Mouse (Mus musculus): ENCODE data around the gene Kif12. TPM values are rescaled to one million over a fixed set of nuclear protein-coding genes. Genes with fewer than 3 reads are reported as not detected.

Kif12 gene
- polyA plus RNA-seq, 1 experiment, result not detected

DNA sequence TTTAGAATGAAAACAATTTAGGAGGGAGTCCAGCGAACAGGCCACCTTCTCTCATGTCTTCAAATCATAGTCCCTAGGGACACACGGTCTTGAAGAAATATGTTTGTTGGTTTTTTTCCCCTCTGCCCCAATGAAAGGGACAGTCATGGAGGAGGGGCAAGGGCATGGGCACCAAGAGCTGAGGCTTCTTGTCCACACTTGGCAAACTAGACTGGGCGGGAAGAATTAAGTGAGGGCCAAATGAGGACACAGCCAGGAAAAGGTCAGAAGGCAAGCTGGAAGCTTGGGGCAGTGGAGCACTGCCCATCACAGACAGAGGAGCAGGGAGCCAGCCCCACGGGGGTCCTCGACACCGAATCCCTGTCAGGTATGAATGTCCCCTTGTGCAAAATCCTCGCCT lies 31.9 kb upstream of the Kif12 start:
- H3K36me3 ChIP-seq (ENCODE audit: control insufficient read depth, insufficient read depth), result no peaks in the 10 kb centered on the region
- H3K79me3 ChIP-seq (ENCODE audit: low read depth), result no peaks in the 10 kb centered on the region
- no peak for TF ChIP-seq MYOD1 (IDR thresholded peaks at IDR 0.05; ENCODE audit: control insufficient read depth, insufficient read length, low read depth)
- no peak overlapping the region for H3ac ChIP-seq (ENCODE audit: control insufficient read depth, insufficient read length, low read depth)
- no peak overlapping the region for H3K4me3 ChIP-seq (ENCODE audit: insufficient read depth, poor library complexity, severe bottlenecking)
- H3K27me3 ChIP-seq (ENCODE audit: control insufficient read depth, insufficient read depth, insufficient read length), result peaks cover 9% of the 10 kb centered on the region
- H3K79me2 ChIP-seq (ENCODE audit: control insufficient read depth, insufficient read depth), result no peaks in the 10 kb centered on the region

DNA sequence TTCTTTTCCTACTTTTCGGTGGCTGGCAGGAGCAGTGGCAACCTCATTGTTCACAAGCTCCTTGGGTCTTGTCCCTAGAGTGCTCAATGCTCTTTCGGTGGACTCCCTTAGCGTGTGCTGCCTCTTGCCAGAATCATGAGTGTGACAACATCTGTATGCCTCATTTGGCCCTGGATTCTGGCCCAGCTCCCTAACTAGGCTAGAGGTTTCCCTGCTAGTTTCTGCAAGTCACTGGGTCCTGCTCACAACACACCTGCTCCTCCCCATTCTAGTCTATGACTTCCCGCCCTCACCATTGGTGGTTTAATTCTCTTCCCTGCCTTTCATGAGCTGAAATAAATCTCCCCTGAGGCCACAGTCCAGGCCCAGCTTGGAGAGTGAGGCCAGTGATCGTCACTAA lies 27.4 kb upstream of the Kif12 start:
- no peak for TF ChIP-seq MAX (IDR thresholded peaks at IDR 0.05)
- no peak for TF ChIP-seq FOSL1 (IDR thresholded peaks at IDR 0.05; ENCODE audit: insufficient read depth, low read length, poor library complexity, severe bottlenecking)
- TF ChIP-seq CEBPB (IDR thresholded peaks at IDR 0.05; ENCODE audit: low read depth), result no peak
- no peak for TF ChIP-seq CTCF (IDR thresholded peaks at IDR 0.05; ENCODE audit: control insufficient read depth, insufficient read depth, insufficient read length)
- H3ac ChIP-seq (ENCODE audit: control insufficient read depth, insufficient read length, low read depth), result no peak overlapping the region

DNA sequence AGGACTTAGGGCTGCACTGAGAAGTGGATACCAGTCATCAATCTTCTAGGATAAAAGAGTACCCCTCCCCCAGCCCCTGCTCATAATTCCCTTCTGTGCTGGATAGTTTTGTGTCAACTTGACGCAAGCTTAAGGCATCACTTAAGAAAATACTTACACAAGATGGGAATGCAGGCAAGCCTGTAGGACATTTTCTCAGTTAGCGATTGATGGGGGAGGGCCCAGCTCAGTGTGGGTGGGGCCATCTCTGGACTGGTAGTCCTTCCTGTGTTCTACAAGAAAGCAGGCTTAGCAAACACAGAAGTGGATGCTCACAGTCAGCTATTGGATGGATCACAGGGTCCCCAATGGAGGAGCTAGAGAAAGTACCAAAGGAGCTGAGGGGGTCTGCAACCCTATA lies 22.4 kb upstream of the Kif12 start:
- no peaks in the 10 kb centered on the region for H3K79me3 ChIP-seq (ENCODE audit: low read depth)
- H3K79me2 ChIP-seq (ENCODE audit: control insufficient read depth, insufficient read depth), result no peaks in the 10 kb centered on the region
- no peak overlapping the region for H3ac ChIP-seq (ENCODE audit: control insufficient read depth, insufficient read length, low read depth)
- no peak overlapping the region for H3K4me3 ChIP-seq (ENCODE audit: insufficient read depth, poor library complexity, severe bottlenecking)
- no peaks in the 10 kb centered on the region for H3K36me3 ChIP-seq (ENCODE audit: control insufficient read depth, insufficient read depth)
- TF ChIP-seq FOSL1 (IDR thresholded peaks at IDR 0.05; ENCODE audit: insufficient read depth, low read length, poor library complexity, severe bottlenecking), result no peak
- TF ChIP-seq CEBPB (IDR thresholded peaks at IDR 0.05; ENCODE audit: low read depth), result no peak
- TF ChIP-seq MAX (IDR thresholded peaks at IDR 0.05), result no peak
- TF ChIP-seq CTCF (IDR thresholded peaks at IDR 0.05; ENCODE audit: control insufficient read depth, insufficient read depth, insufficient read length), result no peak
- no peak for TF ChIP-seq MYOG (IDR thresholded peaks at IDR 0.05; ENCODE audit: control insufficient read depth, extremely low read depth, insufficient read length)
- TF ChIP-seq USF1 (IDR thresholded peaks at IDR 0.05; ENCODE audit: low read depth), result no peak
- no peak for TF ChIP-seq MYOD1 (IDR thresholded peaks at IDR 0.05; ENCODE audit: control insufficient read depth, insufficient read length, low read depth)
- H3K27me3 ChIP-seq (ENCODE audit: control insufficient read depth, insufficient read depth, insufficient read length), result peaks cover 11% of the 10 kb centered on the region

More for the DNA sequence above, 27.4 kb upstream of the Kif12 start:
- Histone ChIP-seq H3K4me3 (ENCODE audit: insufficient read depth, poor library complexity, severe bottlenecking) (no peak overlapping the region), H3K36me3 (ENCODE audit: control insufficient read depth, insufficient read depth) (no peaks in the 10 kb centered on the region), H3K79me3 (ENCODE audit: low read depth) (no peaks in the 10 kb centered on the region), H3K27me3 (ENCODE audit: control insufficient read depth, insufficient read depth, insufficient read length) (no peaks in the 10 kb centered on the region), H3K79me2 (ENCODE audit: control insufficient read depth, insufficient read depth) (no peaks in the 10 kb centered on the region)

DNA sequence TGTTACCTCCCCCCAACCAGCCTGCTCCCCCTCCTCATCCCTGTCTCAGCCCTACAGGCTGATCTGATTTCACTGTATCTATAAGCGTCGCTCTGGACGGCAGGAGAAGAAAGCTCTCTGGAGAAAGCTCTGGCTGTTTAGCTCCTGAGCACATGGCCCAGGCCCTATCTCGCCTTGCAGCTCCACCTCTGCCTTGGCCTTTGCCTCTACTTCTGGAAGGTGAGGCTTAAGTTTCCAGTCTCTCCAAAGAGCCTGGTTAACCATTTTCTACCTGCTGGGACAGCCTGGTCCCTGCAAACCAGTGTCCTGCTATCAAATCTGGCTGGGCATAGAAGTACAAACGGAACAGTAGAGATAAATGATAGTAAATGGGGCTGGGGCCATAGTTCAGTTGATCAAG lies 19.7 kb upstream of the Kif12 start:
- no peak overlapping the region for H3ac ChIP-seq (ENCODE audit: control insufficient read depth, insufficient read length, low read depth)
- H3K27me3 ChIP-seq (ENCODE audit: control insufficient read depth, insufficient read depth, insufficient read length), result peaks cover 21% of the 10 kb centered on the region
- TF ChIP-seq MAX (IDR thresholded peaks at IDR 0.05), result no peak
- no peak for TF ChIP-seq USF1 (IDR thresholded peaks at IDR 0.05; ENCODE audit: low read depth)
- no peak for TF ChIP-seq CEBPB (IDR thresholded peaks at IDR 0.05; ENCODE audit: low read depth)
- H3K4me3 ChIP-seq (ENCODE audit: insufficient read depth, poor library complexity, severe bottlenecking), result no peak overlapping the region
- H3K79me2 ChIP-seq (ENCODE audit: control insufficient read depth, insufficient read depth), result no peaks in the 10 kb centered on the region
- H3K79me3 ChIP-seq (ENCODE audit: low read depth), result no peaks in the 10 kb centered on the region
- no peaks in the 10 kb centered on the region for H3K36me3 ChIP-seq (ENCODE audit: control insufficient read depth, insufficient read depth)

GRCm38 (mm10) chr4:63186281-63186870 lies 14.4 kb upstream of the Kif12 start:
- Histone ChIP-seq H3K4me3 (ENCODE audit: insufficient read depth, poor library complexity, severe bottlenecking) (no peak overlapping the region), H3K36me3 (ENCODE audit: control insufficient read depth, insufficient read depth) (no peaks in the 10 kb centered on the region), H3K27me3 (ENCODE audit: control insufficient read depth, insufficient read depth, insufficient read length) (peaks cover 32% of the 10 kb centered on the region), H3K79me2 (ENCODE audit: control insufficient read depth, insufficient read depth) (no peaks in the 10 kb centered on the region), H3ac (ENCODE audit: control insufficient read depth, insufficient read length, low read depth) (no peak overlapping the region), H3K79me3 (ENCODE audit: low read depth) (no peaks in the 10 kb centered on the region)
- TF ChIP-seq CEBPB (IDR thresholded peaks at IDR 0.05; ENCODE audit: low read depth), result no peak
- TF ChIP-seq FOSL1 (IDR thresholded peaks at IDR 0.05; ENCODE audit: insufficient read depth, low read length, poor library complexity, severe bottlenecking), result no peak
- no peak for TF ChIP-seq USF1 (IDR thresholded peaks at IDR 0.05; ENCODE audit: low read depth)
- no peak for TF ChIP-seq MYOD1 (IDR thresholded peaks at IDR 0.05; ENCODE audit: control insufficient read depth, insufficient read length, low read depth)
- no peak for TF ChIP-seq CTCF (IDR thresholded peaks at IDR 0.05; ENCODE audit: control insufficient read depth, insufficient read depth, insufficient read length)
- TF ChIP-seq MAX (IDR thresholded peaks at IDR 0.05), result no peak
- TF ChIP-seq MYOG (IDR thresholded peaks at IDR 0.05; ENCODE audit: control insufficient read depth, extremely low read depth, insufficient read length), result no peak

GRCm38 (mm10) chr4:63181556-63181955 lies 9.6 kb upstream of the Kif12 start:
- no peaks in the 10 kb centered on the region for H3K36me3 ChIP-seq (ENCODE audit: control insufficient read depth, insufficient read depth)
- peaks cover 13% of the 10 kb centered on the region for H3K27me3 ChIP-seq (ENCODE audit: control insufficient read depth, insufficient read depth, insufficient read length)
- no peak overlapping the region for H3ac ChIP-seq (ENCODE audit: control insufficient read depth, insufficient read length, low read depth)
- H3K79me2 ChIP-seq (ENCODE audit: control insufficient read depth, insufficient read depth), result no peaks in the 10 kb centered on the region
- no peaks in the 10 kb centered on the region for H3K79me3 ChIP-seq (ENCODE audit: low read depth)
- TF ChIP-seq MAX (IDR thresholded peaks at IDR 0.05) (no peak), USF1 (IDR thresholded peaks at IDR 0.05; ENCODE audit: low read depth) (no peak), MYOG (IDR thresholded peaks at IDR 0.05; ENCODE audit: control insufficient read depth, extremely low read depth, insufficient read length) (no peak), CTCF (IDR thresholded peaks at IDR 0.05; ENCODE audit: control insufficient read depth, insufficient read depth, insufficient read length) (no peak), CEBPB (IDR thresholded peaks at IDR 0.05; ENCODE audit: low read depth) (no peak)
- H3K4me3 ChIP-seq (ENCODE audit: insufficient read depth, poor library complexity, severe bottlenecking), result no peak overlapping the region

Measured in C2C12 (cell line).